Mouse (Mus musculus): ENCODE measurements around the gene Rab3d. TPM values are rescaled to one million over a fixed set of nuclear protein-coding genes. Genes with fewer than 3 reads are reported as not detected.

The Rab3d gene
- polyA plus RNA-seq, 1 experiment = 7.8 TPM

DNA sequence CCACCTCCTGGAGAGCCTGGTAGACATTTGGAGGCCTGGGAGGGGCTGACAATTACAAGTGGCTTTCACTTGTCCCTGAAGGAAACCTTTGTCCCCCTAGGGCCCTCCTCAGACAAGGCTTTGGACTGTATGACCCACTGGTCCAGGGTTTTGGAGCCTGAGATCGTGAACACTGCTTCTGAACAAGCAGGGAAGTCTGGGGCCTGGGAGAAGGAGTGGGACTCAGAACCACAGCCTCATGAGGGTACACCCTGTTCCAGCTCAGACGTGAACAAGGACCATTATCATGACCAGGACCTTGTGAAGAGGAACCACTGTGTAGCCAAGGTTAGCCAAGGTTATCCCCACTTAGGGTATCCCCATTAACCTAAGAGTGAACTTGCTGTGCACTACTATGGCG, 11.2 kb upstream of the Rab3d start:
- no peak overlapping the region for H3K27ac ChIP-seq (ENCODE audit: insufficient read depth, low read length)
- no peaks in the 10 kb centered on the region for H3K4me1 ChIP-seq (ENCODE audit: control insufficient read depth, insufficient read depth, low read length)
- TF ChIP-seq CTCF (IDR thresholded peaks at IDR 0.05; ENCODE audit: low read depth, low read length) = no peak
- no peak for TF ChIP-seq POLR2A (IDR thresholded peaks at IDR 0.05; ENCODE audit: insufficient read depth, low read length)
- TF ChIP-seq EP300 (IDR thresholded peaks at IDR 0.05; ENCODE audit: insufficient read depth, low read depth, low read length) = no peak
- no peak overlapping the region for H3K4me3 ChIP-seq (ENCODE audit: low read depth, low read length)
- H3K9ac ChIP-seq (ENCODE audit: low read depth, poor library complexity, severe bottlenecking) = no peak overlapping the region
- no peaks in the 10 kb centered on the region for H3K36me3 ChIP-seq (ENCODE audit: control insufficient read depth, insufficient read depth, low read length, poor library complexity, severe bottlenecking)
- H3K27me3 ChIP-seq (ENCODE audit: control insufficient read depth, insufficient read depth, low read length, poor library complexity, severe bottlenecking) = no peaks in the 10 kb centered on the region
- H3K9me3 ChIP-seq (replicated peaks; ENCODE audit: control insufficient read depth, insufficient read depth, low read length, poor library complexity, severe bottlenecking) = no peaks in the 10 kb centered on the region

DNA sequence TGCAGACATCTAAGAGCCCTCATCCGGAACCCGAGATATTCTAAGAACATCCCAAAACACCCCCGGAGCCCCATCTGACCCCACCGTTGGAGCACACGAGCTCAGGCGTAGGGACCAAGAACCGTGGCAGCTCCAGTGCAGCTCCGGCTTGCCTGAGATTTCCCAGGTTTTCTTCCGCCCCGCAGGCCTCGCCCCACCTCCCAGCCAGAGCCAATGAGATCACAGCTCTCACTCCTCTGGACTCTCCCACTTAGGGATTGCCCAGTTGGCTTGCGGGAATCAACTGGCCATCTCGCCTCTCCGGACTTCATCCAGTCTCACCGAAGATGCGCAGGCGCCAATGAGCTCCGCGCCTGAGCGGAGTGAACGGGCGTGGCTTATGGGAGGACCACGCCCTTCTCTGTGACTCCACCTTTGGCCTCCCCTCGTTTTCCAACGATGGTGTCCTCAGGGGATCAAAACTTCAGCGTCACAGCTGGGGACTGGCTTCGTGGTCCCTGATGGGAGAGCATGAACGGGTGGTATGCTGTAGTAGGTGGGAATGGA, 9.3 kb upstream of the Rab3d start, which contains the start of the genes Ccdc159 and Tmem205:
Gene Ccdc159 (plus strand): TSS at position 264 of the 546 bp plus-strand sequence.
Gene Tmem205 (minus strand): TSS at position 349 of the 546 bp plus-strand sequence.
- peak within 1 kb of the TSS; percentile 74 for H3K4me3 ChIP-seq (ENCODE audit: low read depth, low read length)
- H3K4me1 ChIP-seq (ENCODE audit: control insufficient read depth, insufficient read depth, low read length) = no peaks in the 10 kb centered on the region
- no peaks in the 10 kb centered on the region for H3K36me3 ChIP-seq (ENCODE audit: control insufficient read depth, insufficient read depth, low read length, poor library complexity, severe bottlenecking)
- H3K9me3 ChIP-seq (replicated peaks; ENCODE audit: control insufficient read depth, insufficient read depth, low read length, poor library complexity, severe bottlenecking) = no peaks in the 10 kb centered on the region
- H3K27ac ChIP-seq (ENCODE audit: insufficient read depth, low read length) = no peak within 1 kb of the TSS
- peak within 1 kb of the TSS; percentile 61 for H3K9ac ChIP-seq (ENCODE audit: low read depth, poor library complexity, severe bottlenecking)
- H3K27me3 ChIP-seq (ENCODE audit: control insufficient read depth, insufficient read depth, low read length, poor library complexity, severe bottlenecking) = no peaks in the 10 kb centered on the region
- TF ChIP-seq EP300 (IDR thresholded peaks at IDR 0.05; ENCODE audit: insufficient read depth, low read depth, low read length) (no peak), CTCF (IDR thresholded peaks at IDR 0.05; ENCODE audit: low read depth, low read length) (no peak), POLR2A (IDR thresholded peaks at IDR 0.05; ENCODE audit: insufficient read depth, low read length) (peak; percentile 83)

DNA sequence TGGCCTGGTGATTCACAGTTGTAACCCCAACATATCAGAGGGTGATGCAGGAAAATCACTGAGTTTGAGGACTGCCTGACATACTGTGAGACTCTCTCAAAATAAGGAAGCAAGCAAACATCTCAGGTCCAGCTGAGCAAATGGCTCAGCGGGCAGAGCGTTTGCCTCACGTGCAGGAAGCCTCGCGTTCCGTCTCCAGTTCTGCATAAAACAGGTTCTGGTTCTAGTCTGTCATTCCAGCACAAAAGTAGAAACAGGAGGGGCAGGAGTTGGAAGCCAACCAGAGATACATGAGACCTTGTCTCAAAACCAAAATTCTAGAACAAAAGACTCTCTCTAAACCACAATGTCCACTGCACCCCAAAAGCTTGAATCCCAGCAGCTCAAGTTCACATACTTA, 8.8 kb upstream of the Rab3d start:
- TF ChIP-seq EP300 (IDR thresholded peaks at IDR 0.05; ENCODE audit: insufficient read depth, low read depth, low read length) (no peak), CTCF (IDR thresholded peaks at IDR 0.05; ENCODE audit: low read depth, low read length) (no peak), POLR2A (IDR thresholded peaks at IDR 0.05; ENCODE audit: insufficient read depth, low read length) (no peak)
- Histone ChIP-seq H3K9ac (ENCODE audit: low read depth, poor library complexity, severe bottlenecking) (peak overlapping the region; percentile 53), H3K27ac (ENCODE audit: insufficient read depth, low read length) (no peak overlapping the region), H3K36me3 (ENCODE audit: control insufficient read depth, insufficient read depth, low read length, poor library complexity, severe bottlenecking) (no peaks in the 10 kb centered on the region), H3K27me3 (ENCODE audit: control insufficient read depth, insufficient read depth, low read length, poor library complexity, severe bottlenecking) (no peaks in the 10 kb centered on the region), H3K4me1 (ENCODE audit: control insufficient read depth, insufficient read depth, low read length) (no peaks in the 10 kb centered on the region), H3K9me3 (replicated peaks; ENCODE audit: control insufficient read depth, insufficient read depth, low read length, poor library complexity, severe bottlenecking) (no peaks in the 10 kb centered on the region), H3K4me3 (ENCODE audit: low read depth, low read length) (peak overlapping the region; percentile 74)

DNA sequence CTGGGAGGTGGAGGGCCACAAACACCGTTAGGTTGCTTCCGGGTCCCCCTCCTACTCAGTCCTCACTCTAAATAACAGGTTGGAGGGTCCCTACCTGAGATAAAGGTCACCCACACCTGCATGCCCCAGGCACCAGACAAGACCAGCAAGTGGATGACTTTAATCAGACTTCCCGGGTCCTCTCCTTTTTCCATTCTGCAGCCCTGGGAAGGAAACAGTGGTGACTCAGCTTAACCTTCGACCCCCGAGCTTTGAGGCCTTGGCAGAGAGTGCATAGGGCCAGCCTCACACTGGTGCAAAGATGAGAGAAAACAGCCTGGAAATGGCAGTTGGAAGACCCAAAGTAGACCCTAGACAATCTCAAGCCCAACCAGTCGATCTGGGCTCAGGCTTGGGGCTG, 8.2 kb upstream of the Rab3d start:
- TF ChIP-seq EP300 (IDR thresholded peaks at IDR 0.05; ENCODE audit: insufficient read depth, low read depth, low read length) (no peak), POLR2A (IDR thresholded peaks at IDR 0.05; ENCODE audit: insufficient read depth, low read length) (no peak), CTCF (IDR thresholded peaks at IDR 0.05; ENCODE audit: low read depth, low read length) (no peak)
- Histone ChIP-seq H3K9ac (ENCODE audit: low read depth, poor library complexity, severe bottlenecking) (peak overlapping the region; percentile 53), H3K4me1 (ENCODE audit: control insufficient read depth, insufficient read depth, low read length) (no peaks in the 10 kb centered on the region), H3K27ac (ENCODE audit: insufficient read depth, low read length) (no peak overlapping the region), H3K36me3 (ENCODE audit: control insufficient read depth, insufficient read depth, low read length, poor library complexity, severe bottlenecking) (no peaks in the 10 kb centered on the region), H3K9me3 (replicated peaks; ENCODE audit: control insufficient read depth, insufficient read depth, low read length, poor library complexity, severe bottlenecking) (no peaks in the 10 kb centered on the region), H3K4me3 (ENCODE audit: low read depth, low read length) (peak overlapping the region; percentile 31), H3K27me3 (ENCODE audit: control insufficient read depth, insufficient read depth, low read length, poor library complexity, severe bottlenecking) (no peaks in the 10 kb centered on the region)

DNA sequence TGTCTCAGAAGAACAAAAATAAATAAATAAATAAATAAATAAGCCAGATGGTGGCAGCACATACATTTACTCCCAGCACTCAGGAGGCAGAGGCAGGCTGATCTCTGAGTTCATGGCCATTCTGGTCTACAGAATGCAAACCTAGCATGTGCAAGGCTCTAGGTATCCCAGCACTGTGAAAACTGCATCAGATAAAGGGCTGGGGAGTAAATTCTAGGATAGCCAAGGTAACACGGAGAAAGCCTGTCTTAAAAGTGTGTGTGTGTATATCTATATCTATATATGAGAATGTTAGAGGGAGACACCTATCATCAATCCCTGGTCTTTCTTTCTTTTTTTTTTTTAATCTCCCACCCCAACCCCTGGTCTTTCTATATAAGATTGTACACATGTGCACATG, 7.5 kb upstream of the Rab3d start:
- Histone ChIP-seq H3K9me3 (replicated peaks; ENCODE audit: control insufficient read depth, insufficient read depth, low read length, poor library complexity, severe bottlenecking) (no peaks in the 10 kb centered on the region), H3K36me3 (ENCODE audit: control insufficient read depth, insufficient read depth, low read length, poor library complexity, severe bottlenecking) (no peaks in the 10 kb centered on the region), H3K27ac (ENCODE audit: insufficient read depth, low read length) (no peak overlapping the region), H3K9ac (ENCODE audit: low read depth, poor library complexity, severe bottlenecking) (no peak overlapping the region), H3K27me3 (ENCODE audit: control insufficient read depth, insufficient read depth, low read length, poor library complexity, severe bottlenecking) (no peaks in the 10 kb centered on the region), H3K4me3 (ENCODE audit: low read depth, low read length) (no peak overlapping the region), H3K4me1 (ENCODE audit: control insufficient read depth, insufficient read depth, low read length) (no peaks in the 10 kb centered on the region)
- TF ChIP-seq EP300 (IDR thresholded peaks at IDR 0.05; ENCODE audit: insufficient read depth, low read depth, low read length) (no peak), CTCF (IDR thresholded peaks at IDR 0.05; ENCODE audit: low read depth, low read length) (no peak), POLR2A (IDR thresholded peaks at IDR 0.05; ENCODE audit: insufficient read depth, low read length) (no peak)

DNA sequence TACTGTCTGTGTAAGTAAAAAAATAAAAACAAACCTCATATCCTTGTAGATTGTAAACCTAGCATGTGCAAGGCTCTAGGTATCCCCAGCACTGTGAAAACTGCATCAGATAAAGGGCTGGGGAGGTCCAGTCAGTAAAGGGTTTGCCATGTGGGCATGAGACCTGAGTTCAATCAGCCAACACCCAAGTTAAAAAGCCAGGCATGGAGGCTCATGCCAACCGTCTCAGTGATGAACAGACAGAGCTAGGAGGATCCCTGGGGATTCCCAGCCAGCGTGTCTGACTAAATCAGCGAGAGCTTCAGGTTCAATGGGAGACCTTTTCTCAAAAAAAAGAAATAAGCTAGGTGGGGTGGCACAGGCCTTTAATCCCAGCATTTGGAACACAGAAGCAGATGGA, 7.0 kb upstream of the Rab3d start:
- no peak overlapping the region for H3K27ac ChIP-seq (ENCODE audit: insufficient read depth, low read length)
- no peaks in the 10 kb centered on the region for H3K36me3 ChIP-seq (ENCODE audit: control insufficient read depth, insufficient read depth, low read length, poor library complexity, severe bottlenecking)
- no peak overlapping the region for H3K9ac ChIP-seq (ENCODE audit: low read depth, poor library complexity, severe bottlenecking)
- no peaks in the 10 kb centered on the region for H3K9me3 ChIP-seq (replicated peaks; ENCODE audit: control insufficient read depth, insufficient read depth, low read length, poor library complexity, severe bottlenecking)
- no peak overlapping the region for H3K4me3 ChIP-seq (ENCODE audit: low read depth, low read length)
- TF ChIP-seq EP300 (IDR thresholded peaks at IDR 0.05; ENCODE audit: insufficient read depth, low read depth, low read length) (no peak), POLR2A (IDR thresholded peaks at IDR 0.05; ENCODE audit: insufficient read depth, low read length) (no peak), CTCF (IDR thresholded peaks at IDR 0.05; ENCODE audit: low read depth, low read length) (no peak)
- no peaks in the 10 kb centered on the region for H3K27me3 ChIP-seq (ENCODE audit: control insufficient read depth, insufficient read depth, low read length, poor library complexity, severe bottlenecking)
- no peaks in the 10 kb centered on the region for H3K4me1 ChIP-seq (ENCODE audit: control insufficient read depth, insufficient read depth, low read length)
